Mouse (Mus musculus) gastrocnemius, adult 2 months (tissue): ENCODE data around the gene Mfsd4b2. TPM values are rescaled to one million over a fixed set of nuclear protein-coding genes. Genes with fewer than 3 reads are reported as not detected.

Experiments
- DNase-seq: peaks from one replicate; pipeline ENCODE4 v3.0.0; 2022
- H3K27ac ChIP-seq: fragments of 200-600 bp; 2 replicates; pipeline ENCODE4 v1.8.1; 2022; ENCODE audit warnings: mild to moderate bottlenecking
- H3K4me3 ChIP-seq: fragments of 200-600 bp; 2 replicates; pipeline ENCODE4 v1.8.1; 2022; ENCODE audit warnings: mild to moderate bottlenecking, moderate library complexity
- CTCF ChIP-seq: fragments of 200-600 bp; IDR thresholded peaks from 2 replicates; pipeline ENCODE4 v1.8.1; 2022; ENCODE audit warnings: antibody characterized with exemption, mild to moderate bottlenecking, moderate library complexity
- intact Hi-C: fragments of 180-260 bp; cut with DNase I; formaldehyde crosslinking; loops from one replicate; pipeline ENCODE4 v1.15.1; 2025
- total RNA-seq, 2 experiments: library from RNA; stranded (reverse); gene quantifications; 2 replicates each; pipeline ENCODE4 v1.2.3; 2021

Gene Mfsd4b2
- total RNA-seq, 2 experiments from 2014 or later = 0.10 to 0.22 TPM

DNA sequence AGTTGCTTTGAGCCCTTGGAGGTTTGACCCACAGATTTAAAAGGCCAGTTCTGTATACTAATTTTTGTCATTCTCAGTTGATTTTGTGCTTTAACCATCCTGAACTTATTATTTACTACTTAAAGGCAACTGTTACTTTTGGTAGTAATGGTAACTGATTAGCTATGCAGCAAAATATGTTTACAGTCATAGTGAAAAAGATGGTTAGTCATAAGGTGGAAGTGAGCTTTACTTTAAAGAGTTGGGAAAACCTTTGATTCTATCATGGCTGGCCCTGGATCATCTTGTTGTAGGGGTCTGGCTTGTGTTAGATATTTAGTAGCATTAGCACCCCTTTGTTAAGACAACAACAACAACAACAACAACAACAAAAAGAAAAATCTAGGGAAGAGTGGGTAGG is 14.1 kb downstream of the Mfsd4b2 start:
- H3K27ac ChIP-seq = no peak overlapping the region
- H3K4me3 ChIP-seq = no peak overlapping the region
- intact Hi-C loops = no loop called here
- DNase-seq = no peak
- TF ChIP-seq CTCF = no peak

- no peak for TF ChIP-seq CTCF
- intact Hi-C loops = no loop called here
- H3K27ac ChIP-seq = no peak overlapping the region
- H3K4me3 ChIP-seq = no peak overlapping the region
- no peak for DNase-seq
These were observed 17.8 kb downstream of the Mfsd4b2 start for GRCm38 (mm10) chr10:39908768-39909441.

GRCm38 (mm10) chr10:39906799-39907658 is 19.7 kb downstream of the Mfsd4b2 start:
- Histone ChIP-seq H3K27ac (no peak overlapping the region), H3K4me3 (no peak overlapping the region)
- no peak for DNase-seq
- intact Hi-C loops = no loop called here
- no peak for TF ChIP-seq CTCF

DNA sequence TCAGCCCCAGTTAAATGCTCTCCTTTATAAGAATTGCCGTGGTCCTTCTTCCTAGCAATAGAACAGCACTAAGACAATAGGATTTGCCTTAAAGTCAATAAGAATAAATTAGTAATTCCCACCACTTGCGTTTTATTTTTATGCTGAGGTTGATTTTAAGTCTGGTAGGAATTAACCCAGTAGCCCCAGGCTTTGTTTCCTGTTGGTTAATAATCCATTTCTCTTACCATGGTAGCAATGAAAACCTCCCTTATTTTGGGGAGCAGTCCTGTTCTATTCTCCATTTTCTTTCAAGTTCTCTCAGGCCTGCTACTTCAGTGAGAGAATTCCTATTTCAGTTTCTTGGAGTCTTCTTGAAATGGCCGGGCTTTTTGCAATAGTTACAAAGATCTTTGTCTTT is 22.5 kb downstream of the Mfsd4b2 start:
- no peak for TF ChIP-seq CTCF
- intact Hi-C loops = loop anchor here (5.0 kb wide), 1 partner anchor 53 kb away; no protein-coding TSS in a partner anchor
- no peak for DNase-seq
- H3K4me3 ChIP-seq = no peak overlapping the region
- no peak overlapping the region for H3K27ac ChIP-seq

DNA sequence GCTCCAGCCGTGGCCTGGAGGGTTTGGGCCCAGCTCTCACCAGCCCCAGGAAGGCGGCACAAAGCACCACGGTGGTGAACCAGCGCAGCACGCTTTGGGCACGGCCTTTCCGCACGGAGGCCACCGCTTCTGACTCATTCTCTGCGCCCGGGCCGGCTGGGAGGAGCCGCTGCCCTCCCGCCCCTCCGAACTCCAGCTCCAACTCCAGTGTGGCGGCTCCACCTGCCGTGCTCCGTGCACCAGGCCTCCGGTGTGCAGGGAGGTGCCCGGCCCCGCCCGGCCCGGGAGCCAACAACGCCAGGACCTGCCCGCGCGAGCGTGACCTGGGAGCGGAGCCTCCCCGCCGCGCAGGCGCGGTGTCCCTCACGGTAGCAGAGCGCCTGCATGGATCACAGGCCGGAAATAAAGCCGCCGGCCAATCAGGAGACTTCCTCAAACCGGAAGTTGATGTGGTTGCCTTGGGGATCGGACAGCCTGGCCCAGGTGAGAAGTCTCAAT is 27.8 kb downstream of the Mfsd4b2 start, which contains the start of gene Mfsd4b4:
Gene Mfsd4b4 (minus strand): TSS at position 365 of the 498 bp plus-strand sequence.
- intact Hi-C loops = no loop called here
- DNase-seq = peak; percentile 94
- peak within 1 kb of the TSS; percentile 94 for H3K27ac ChIP-seq
- TF ChIP-seq CTCF = 0 out of 2 replicates have a peak, but pooled peaks have one; percentile 2
- H3K4me3 ChIP-seq = peak within 1 kb of the TSS; percentile 79

DNA sequence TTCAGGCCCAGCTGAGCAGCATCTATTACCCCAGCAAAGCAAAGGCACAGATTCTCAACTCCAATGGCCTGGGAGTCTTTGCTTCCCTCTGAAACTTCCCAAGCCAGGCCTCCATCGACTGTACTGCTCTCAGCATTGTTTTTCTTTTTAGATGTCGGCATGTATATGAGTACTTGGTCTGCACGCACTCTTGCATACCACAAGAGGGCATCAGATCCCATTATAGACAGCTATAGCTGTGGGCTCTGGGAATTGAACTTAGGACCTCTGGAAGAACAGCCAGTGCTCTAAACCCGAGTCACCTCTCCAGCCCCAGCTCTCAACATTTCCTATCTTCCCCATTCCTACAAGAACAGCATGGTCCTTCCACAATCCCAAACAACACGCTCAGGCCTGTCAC is 30.2 kb downstream of the Mfsd4b2 start:
- DNase-seq = no peak
- intact Hi-C loops = no loop called here

DNA sequence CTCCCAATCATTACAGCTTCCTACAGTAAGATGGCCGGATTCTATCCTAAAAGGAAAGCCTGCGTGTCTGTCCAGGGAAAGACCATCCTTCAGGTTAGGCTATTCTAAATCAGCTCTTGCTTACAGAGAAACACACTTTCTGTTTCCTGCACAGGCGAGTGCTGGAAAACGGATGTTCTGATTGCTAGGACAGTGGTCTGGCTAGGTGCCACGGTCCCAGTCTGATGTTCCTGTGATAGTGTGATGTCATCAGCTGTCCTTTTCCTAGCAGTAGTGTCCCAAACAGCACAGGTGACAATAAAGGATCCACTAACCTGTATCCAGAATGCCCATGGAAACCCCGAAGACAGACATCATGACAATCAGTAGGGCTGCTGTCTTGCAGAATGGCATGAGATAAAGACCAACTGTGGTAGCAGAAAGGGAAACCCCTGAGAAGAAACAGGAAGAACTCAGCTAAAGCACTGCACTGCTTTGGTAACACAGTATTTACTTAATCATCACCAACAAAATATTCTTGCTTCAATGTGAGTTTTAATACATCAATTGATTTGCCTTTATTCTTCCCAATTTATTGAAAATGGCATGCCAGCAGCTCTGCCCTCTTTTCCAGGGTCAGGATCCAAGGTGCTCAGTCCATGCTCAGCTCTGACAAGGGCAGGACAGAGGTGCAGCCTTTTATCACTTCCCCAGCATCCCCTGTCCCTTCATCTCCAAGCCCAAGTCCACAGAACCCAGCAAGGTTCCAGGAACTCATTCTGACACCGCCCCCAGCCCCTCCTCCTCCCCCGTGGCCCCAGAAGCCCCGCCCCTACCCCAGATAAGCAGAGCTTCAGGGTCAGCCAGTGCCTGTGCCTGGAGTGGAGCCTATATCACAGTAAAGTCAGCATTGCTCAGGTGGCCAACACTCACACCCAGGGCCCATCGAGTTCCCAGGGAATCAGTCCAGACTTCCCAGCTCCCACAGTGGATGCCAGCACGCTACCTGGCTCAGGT is 32.7 kb downstream of the Mfsd4b2 start:
- no peak for TF ChIP-seq CTCF
- Histone ChIP-seq H3K4me3 (no peak overlapping the region), H3K27ac (no peak overlapping the region)
- no peak for DNase-seq
- intact Hi-C loops = no loop called here

More for the DNA sequence above, 30.2 kb downstream of the Mfsd4b2 start:
- no peak overlapping the region for H3K4me3 ChIP-seq
- peak; percentile 38 for TF ChIP-seq CTCF
- no peak overlapping the region for H3K27ac ChIP-seq

- DNase-seq = peak; percentile 59
- no peak for TF ChIP-seq CTCF
- intact Hi-C loops = no loop called here
- Histone ChIP-seq H3K4me3 (no peak overlapping the region), H3K27ac (peak overlapping the region; percentile 38; the same call in 1 of the 2 replicates)
These were observed 38.1 kb downstream of the Mfsd4b2 start for GRCm38 (mm10) chr10:39888621-39889020.

Other genes starting within 250 kb of the Mfsd4b2 start
- gene Rev3l, start 194.8 kb downstream of the Mfsd4b2 start, total RNA-seq = 10 to 100 TPM; 27.0 to 55.3 TPM
- gene Mfsd4b4, start 27.7 kb downstream of the Mfsd4b2 start, total RNA-seq = 1 to 10 TPM; 2.3 to 2.9 TPM
- 1 to 10 TPM; 4.4 to 7.6 TPM for gene Mfsd4b3, start 33.2 kb upstream of the Mfsd4b2 start, total RNA-seq
- gene Mfsd4b5, start 59.7 kb upstream of the Mfsd4b2 start, total RNA-seq = 1 to 10 TPM in 1 of 2 experiments, under 1 TPM in 1; 0.26 to 1.2 TPM
- 1 to 10 TPM; 2.6 to 3.5 TPM for gene Mfsd4b1, start 98.3 kb upstream of the Mfsd4b2 start, total RNA-seq
- gene Slc16a10, start 215.3 kb upstream of the Mfsd4b2 start, total RNA-seq = 10 to 100 TPM; 39.8 to 43.6 TPM